Mouse (Mus musculus) lung, postnatal 36 days (tissue): ENCODE data around the gene Cmtm5.
"Not testable (repeated sequence)": the region's sequence is repeated elsewhere in the genome, so short reads cannot be mapped to it uniquely, and the experiment has no call there.

Experiments used
- DNase-seq: peaks from one replicate; pipeline ENCODE4 v3.0.0; 2022; ENCODE audit warnings: mixed read lengths

The Cmtm5 gene

DNA sequence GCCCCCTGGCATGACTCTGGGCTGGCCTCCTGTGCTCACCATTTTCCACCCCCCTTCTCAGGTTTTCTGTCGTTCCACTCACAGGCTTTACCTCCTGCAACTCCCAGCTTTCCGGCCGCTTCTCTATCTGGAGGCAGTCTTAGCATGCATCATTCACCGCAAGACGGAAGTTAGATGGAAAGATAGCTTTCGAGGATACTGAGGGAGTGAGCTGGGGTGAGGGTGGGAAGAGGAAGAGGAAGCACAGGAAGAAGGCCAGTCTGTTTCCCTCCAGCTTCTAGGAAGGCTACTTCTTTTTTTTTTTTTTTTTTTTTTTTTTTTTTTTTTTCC lies 735 bp downstream of the Cmtm5 start:
- no peak for DNase-seq

DNA sequence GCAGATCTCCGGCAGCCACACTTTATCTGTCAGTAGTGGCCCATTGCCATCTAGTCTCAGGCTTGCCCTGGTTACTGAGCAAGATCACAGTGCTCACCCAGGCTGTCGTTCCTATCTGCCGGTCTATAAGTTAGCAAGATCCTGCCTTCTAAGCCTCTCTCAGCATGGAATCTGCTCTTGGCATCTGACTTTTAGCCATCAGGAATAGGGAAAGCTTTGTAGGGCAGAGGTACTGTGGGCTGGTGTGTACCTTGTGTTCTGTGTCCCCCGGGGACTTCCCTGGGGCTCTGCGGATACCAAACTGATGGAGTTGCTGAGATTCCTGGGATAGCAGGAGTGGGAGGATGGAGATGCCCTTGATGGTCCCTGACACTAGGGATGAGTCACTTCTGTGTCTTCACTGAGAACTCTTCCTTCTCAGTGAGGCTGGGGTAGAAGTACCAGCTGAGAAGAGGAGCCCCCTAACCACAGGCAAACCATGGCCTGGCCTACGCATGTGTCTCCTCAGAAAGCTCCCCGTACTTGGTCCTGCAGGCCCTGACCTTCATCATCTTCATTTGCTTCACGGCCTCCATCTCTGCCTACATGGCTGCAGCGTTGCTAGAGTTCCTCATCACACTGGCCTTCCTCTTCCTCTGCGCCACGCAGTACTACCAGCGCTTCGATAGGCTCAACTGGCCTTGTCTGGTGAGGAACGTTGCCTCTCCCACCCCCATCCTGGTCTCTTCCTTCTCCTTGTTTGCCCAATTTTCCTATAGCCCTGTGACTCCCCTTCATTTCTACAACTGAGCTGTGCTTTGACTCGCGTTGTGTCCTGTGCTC lies 1.5 kb downstream of the Cmtm5 start:
- no peak for DNase-seq

DNA sequence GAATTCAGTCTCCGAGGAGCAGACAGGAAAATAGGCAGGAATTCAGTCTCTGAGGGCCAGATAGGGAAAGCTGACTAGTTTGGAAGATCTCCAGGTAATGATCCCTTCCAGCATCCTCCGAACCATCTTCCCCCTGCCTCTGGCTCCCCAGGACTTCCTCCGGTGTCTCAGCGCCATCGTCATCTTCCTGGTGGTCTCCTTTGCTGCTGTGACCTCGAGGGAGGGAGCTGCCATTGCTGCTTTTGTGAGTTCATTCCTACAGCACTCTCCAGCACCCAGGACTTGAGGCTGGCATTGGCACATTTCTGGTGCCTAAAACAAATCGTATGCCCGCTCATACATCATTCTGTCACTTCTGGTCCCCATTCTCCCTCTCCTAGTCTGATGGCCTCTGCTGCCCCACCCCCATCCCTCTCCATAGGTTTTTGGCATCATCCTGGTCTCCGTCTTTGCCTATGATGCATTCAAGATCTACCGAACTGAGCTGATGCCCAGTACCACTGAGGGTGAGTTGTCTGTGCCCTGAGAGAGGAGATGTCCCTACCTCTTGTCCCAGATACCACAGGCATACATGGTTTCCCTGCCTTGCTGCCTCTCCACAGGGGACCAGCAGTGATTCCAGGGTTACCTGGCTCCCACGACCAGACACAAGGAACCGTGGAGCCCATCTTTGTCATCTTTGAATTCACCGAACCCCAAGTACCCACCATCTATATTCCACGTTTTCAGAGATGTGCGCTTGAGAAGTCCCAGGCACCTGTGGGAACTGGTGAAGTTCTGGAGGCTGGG lies 2.6 kb downstream of the Cmtm5 start:
- DNase-seq, result no peak

DNA sequence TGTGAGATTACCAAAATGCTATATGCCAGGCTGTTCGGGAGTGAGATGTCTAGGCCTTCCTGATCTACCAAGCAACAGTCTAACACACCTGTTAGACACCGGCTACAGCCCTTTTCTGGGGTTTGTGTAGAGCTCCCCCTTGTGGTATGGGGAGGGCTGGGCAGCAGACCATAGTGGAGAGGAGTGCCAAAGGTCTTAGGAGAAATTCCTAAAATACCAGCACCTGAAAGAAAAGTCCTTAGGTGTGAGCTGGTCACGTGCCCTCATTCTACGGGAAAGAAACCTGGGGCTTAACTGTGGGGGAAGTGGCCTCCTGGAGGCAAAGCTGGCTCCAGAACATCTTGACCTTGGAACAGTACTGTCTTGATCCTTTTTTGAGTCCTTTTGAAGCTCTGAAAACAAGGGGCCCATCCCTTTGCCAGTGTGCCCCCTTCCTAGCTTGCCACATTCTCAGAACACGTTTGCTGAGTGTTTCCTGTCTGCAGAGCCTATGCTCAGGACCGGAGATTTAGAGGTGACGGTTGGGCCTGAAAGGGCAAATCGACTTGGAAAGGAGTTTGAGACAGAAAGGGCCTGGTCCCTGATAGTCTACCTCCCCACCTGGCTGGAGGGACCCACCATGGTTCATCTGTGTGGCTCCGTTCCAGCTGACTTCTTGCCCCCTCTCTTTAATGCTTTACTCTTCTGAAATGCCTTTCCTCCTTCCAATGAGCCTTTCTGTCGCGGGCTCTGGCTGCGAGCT lies 3.5 kb downstream of the Cmtm5 start:
- peak; percentile 85 for DNase-seq

DNA sequence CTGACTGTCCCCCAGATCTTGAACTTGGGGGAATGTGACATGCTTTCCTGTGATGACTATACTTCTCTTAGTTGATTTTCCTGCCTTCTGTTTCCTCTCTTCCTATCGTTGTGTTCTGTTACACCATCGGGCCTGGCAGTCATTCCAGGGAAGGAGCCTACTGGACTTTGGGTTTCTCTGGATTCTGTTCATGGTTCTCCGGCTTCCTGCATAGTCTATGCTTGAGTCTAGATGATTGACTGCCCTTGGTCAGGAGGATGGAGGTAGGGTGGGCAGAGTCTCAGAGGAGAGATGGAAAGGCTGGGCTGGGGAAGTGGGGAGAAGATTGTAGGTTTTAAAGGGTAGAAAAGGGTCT lies 4.1 kb downstream of the Cmtm5 start:
- no peak for DNase-seq

DNA sequence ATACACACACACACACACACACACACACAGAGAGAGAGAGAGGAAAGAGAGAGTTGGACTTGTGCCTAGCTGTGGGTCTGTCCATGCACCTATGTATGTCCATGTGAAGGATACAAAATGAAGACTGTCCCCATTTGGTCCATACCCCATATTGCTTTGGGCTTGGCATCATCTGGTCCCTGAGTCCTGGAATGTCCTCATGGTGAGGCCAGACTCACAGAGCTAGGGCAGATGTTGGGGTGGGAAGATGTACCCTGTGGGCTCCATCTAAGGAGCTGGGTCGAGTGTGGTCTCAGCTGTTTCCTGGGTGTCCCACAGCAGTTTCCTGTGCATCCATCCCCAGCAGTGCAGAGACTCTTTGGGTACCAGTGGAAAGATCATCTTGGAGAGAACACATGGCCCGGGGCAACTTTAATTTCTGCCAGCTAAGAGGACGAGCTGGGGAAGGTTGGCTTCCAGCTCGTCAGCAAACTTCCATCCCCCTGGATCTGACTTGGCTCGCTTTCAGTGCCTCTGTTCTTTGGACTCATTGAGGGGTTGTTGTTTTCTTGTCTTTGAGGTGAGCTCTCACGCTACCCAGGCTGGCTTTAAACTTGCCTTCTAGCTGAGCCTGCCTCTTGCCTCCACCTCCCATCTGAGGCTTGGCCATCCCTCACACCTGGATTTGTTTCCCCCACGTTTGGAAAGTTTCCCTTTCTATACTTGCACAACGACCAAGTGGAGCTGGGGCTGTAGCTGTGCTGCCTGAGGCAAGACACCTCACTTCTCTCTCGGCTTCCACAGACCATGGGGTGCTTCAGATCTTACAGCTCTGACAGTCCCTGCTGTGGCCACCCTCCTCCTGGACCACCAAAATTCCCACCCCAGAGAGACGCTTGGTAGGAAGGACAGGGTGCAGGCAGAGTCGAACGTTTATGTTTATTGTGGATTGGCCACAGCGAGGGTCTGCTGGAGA lies 5.2 kb downstream of the Cmtm5 start:
- no peak for DNase-seq

DNA sequence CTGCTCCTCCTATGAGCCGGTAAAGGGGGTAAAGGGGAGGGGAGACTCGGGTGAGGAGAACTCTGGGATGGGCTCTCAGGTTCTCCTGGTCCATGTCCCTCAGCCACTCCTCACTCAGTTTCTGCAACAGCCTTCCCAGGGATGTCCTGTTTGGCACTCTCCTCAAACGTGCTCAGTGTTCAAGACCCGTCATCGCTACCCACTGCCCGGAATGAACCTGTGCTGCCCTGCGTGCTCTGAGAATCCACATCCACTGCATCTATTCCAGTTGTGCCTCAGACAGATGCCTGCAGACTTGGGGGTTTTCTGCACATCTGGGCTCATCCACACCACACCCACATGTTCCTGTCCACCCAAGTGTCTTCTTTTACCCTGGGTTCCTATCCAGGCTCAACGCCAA lies 6.4 kb downstream of the Cmtm5 start:
- DNase-seq, result no peak

DNA sequence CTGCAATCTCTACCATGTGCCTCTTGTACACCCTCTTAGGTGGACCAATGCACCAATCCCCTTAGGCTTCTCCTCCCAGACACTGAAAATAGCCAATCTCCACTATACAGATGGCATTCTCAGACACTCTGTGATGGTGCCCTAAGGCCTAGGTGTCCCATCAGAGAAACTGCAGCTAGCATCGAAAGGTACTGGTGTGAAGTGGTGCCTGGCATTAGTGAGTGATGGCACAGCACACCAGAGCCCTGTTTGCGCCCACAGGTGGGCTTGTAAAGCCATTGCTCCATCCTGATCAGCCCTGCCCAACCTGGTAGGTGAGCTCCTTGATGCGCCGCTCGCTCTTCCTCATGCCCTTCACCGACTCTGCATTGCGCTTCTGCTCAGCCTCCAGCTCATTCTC lies 7.9 kb downstream of the Cmtm5 start:
- DNase-seq, result no peak

DNA sequence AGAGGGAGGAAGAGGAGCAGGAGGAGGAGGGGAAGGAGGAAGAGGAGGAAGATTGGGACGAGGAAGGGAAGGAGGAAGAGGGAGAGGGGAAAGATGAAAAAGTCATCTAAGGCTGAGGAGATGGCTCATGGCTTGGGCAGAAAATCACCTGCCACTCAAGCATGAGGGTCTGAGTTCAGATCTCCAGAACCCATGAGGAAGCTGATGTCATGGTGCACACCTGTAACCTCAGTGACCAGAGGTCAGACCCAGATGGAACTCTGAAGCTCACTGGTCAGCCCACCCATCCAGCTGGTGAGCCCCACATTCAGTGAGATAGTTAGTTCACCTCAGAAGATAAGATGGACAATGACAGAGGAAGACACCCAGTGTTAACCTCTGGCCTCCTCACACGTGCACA lies 8.9 kb downstream of the Cmtm5 start:
- no peak for DNase-seq

DNA sequence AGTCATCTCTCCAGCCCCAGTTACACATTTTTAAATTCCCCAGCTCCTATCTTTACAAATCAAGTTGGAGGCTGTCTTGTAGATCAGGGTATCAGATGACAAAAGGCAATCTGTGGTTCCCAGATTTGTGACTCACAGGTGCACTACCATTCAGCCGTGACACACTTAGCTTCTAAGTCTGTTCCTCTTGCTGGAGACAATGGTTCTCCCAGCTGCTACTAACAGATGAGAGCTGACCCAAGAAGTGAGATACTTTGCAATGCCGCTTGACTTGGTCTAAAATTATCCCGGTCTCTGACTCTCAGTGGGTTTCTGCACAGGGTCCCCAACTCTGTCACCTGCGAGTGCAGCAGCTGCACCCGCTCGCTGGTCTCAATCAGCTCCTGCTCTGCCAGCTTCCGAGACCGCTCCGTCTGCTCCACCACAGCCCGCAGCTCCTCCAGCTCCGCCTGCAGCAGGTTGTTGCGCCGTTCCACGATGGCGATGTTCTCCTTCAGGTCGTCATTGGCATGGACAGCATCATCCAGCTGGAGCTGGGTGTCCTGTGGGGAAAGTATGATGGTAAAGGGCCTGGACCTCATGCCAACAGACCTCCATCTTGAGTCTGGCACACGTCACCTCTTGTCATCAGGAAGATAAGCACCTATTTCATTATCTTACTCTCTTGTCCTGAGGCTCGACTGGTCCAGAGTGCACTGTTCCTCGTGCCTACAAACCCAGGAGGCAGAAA lies 10.1 kb downstream of the Cmtm5 start:
- DNase-seq, result no peak

DNA sequence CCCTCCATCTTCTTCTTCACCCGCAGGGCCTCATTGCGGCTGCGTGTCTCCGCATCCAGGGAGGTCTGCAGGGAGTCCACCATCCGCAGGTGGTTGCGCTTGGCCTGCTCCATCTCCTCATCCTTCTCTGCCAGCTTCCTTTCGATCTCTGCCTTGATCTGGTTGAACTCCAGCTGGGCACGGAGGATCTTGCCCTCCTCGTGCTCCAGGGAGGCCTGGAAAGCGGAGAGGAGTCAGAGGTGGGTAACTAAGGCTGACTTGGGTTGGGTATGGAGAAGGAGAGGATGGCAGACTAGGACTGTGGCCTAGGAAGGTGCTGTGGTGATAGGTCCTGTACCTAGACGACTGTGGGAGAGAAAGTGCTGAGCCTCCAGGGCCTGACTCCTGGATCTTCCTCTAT lies 10.9 kb downstream of the Cmtm5 start:
- not testable (repeated sequence) for DNase-seq

DNA sequence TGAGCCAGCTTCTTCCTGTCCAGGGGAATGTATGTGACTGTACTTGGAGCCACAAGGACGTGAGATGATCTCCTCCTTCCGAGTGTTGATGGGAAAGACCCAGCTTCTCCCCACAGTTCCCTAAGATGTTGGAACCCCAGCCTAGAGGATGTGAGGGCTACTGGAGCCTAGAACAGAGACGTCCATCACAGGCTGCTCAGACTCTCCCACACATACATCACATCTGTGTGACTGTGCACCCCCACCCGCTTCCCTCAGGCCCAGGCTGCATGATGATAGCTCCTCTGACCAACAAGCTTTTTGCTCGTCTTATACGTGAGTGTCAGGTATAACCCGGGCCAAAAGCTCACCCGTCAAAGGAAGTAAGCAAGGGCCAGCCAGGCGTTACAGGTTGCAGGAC lies 12.7 kb downstream of the Cmtm5 start:
- no peak for DNase-seq

DNA sequence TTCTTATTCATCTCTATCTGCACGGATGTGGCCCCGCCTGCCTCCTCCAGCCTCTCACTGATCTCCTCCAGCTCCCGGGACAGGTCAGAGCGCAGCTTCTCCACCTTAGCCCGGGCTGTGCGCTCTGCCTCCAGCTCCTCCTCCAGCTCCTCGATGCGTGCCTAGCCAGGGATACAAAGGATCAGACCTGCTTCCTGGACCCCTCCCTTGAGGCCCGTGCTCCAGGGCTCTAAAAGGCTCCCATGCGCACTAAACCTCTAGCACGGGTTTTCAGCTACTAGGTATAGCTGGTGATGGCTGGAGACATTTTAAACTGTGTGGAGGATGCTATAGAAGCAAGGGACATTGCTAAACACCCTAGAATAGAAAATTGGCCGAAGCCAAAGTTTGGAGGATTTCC lies 14.4 kb downstream of the Cmtm5 start:
- DNase-seq, result no peak

DNA sequence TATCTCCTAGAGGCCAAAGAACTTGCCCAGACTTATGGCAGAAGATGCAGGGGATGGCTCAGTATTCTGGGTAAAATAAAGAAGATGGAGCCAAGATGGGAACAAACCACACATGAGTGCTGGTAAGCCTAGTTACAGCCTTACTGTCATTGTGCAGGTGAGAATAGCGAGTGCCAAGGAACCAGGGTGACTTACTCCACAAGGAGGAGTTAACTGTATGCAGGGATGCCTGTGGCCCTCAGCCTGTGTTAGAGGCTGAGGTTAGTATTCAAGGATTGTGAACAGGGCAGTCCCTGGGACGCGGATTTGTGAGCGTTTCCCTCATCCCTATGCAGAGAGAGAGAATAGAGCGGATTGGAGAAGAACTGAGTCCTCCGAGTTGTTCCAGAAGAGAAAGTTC lies 15.5 kb downstream of the Cmtm5 start:
- no peak for DNase-seq

DNA sequence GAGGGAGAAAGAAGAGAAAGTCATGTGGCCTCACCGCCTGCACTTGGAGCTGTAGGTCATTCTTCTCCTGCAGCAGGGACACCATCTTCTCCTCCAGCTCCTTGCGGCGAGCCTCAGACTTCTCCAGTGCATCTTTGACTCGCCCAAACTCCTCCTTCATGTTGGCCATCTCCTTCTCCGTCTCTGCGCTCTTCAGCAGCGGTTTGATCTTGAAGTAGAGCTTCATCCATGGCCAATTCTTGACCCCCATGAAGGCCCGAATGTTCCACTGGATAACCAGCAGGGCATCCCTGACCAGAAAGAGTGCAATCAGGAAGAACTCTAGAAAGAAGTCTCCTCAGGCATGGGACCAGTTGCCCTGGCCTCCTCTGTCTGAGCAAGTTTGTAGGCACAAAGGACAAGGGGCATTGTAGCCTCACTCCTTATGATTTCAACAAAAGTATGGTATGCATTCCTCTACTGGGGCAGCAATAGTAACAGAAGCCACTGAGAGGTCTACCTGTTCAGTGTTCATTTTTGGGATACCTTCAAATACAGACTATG lies 17.7 kb downstream of the Cmtm5 start:
- DNase-seq, result no peak

DNA sequence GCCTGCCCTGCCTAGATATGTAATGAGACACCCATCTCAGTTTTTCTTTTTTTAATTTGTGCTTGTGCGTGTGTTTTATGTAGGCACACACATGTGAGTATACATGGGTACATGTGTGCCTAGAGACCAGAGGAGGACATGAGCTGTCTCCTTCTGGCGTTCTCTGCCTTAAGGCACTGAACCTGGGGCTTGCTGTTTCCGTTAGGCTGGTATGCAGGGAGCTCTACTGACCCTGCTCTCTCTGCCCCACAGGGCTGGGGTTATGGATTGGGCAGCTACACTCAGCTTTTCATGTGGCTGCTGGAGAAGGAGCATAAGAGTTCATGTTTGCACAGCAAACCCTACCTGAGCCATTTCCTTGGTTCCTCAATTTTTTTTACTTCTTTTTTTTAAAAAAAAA lies 18.4 kb downstream of the Cmtm5 start:
- DNase-seq, result no peak

DNA sequence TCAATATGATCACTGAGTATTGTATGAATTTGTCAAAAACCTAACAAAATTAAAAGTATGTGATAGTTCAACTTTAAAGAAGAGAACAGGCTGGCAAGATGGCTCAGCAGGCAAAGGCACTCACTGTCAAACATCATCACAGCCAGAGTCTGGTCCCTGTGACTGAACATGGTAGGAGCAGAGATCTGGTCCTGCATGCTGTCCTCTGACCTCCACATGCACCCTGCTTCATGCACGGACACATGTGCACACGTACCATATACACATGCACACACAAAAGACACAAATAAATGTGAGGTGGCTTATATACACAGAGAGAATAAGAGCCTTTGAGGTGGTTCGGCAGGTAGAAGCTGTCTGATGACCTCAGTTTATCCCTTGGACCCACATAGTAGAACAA lies 19.4 kb downstream of the Cmtm5 start:
- no peak for DNase-seq

DNA sequence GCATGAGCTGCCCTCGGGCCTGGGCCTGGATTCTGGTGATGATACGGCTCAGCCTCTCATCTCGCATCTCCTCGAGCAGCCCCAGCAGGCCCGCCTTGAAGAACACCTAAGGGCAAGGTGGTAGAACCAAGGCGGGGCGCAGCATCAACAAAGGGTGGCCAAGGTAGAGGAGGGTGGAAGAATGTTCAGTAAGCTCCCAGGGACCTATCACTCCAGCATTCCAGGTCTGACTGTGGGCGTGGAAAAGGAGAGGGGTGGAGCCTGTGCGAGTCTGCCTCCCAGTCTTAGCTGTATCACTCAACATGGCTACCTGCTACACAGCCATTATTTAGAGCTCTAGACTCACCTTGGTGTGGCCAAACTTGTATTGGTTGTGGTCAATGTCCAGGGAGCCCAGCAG lies 20.5 kb downstream of the Cmtm5 start:
- DNase-seq, result no peak

DNA sequence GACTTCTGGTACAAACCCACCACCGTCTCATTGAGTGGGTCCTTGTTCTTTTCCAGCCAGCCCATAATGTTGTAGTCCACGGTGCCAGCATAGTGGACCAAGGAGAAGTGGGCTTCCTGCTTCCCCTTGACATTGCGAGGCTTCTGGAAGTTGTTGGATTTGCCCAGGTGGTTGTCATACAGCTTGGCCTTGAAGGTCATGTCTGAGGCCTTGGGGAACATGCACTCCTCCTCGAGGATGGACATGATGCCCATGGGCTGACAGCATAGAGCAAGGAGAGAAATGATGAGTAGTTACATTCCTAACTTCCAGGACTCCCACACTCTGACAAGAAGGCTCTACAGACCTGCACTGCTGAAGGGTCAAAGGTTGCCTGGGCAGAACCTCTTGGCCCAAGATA lies 22.4 kb downstream of the Cmtm5 start:
- DNase-seq, result no peak

DNA sequence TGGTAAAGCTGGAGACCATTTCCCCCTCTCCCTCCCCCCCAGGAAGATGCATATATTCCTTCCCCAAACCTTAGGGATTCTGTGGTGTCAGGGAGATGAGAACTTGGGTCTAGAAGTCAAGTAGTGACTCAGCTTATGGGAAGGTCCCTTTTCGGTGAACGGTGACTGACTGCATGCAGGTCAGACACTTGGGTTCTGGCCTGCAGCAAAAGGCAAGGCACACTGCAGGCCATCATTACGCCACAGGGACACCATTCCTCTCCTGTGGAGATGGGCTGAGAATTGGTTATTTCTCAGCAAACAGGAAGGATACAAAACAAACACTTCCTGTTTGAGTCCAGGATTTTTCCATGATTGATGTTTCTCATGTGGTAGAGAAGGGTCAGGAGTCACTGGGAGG lies 23.1 kb downstream of the Cmtm5 start:
- no peak for DNase-seq

DNA sequence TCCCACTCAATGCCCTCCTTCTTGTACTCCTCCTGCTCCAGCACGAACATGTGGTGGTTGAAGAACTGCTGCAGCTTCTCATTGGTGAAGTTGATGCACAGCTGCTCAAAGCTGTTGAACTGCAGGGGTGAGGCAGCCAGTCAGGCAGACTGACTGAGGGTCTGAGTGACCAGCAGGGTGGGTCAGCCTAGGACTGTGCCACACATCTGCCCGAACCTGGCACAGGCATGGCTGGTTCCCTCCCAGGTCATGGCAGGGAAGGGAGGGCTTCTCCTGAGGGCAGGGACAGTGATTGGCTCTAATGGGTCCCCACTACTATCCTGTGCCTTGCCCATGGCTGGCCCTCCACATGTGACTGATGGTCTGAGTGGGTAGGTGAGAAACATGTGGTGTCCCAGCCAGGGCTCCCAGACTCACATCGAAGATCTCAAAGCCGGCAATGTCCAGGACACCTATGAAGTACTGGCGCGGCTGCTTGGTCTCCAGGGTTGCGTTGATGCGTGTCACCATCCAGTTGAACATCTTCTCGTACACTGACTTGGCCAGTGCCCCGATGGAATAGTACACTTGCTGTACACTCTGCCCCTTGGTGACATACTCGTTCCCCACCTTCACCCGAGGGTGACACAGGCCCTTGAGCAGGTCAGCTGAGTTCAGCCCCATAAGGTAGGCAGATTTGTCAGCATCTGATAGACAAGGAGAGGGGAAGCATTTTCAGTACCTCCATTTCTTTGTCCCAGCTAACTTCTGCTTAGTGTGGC lies 24.0 kb downstream of the Cmtm5 start:
- not testable (repeated sequence) for DNase-seq
